Mouse (Mus musculus): ENCODE results near the gene Lrrc25. TPM values are rescaled to one million over a fixed set of nuclear protein-coding genes. Genes with fewer than 3 reads are reported as not detected.
"Not testable (repeated sequence)": the region's sequence is repeated elsewhere in the genome, so short reads cannot be mapped to it uniquely, and the experiment has no call there.

The Lrrc25 gene
- total RNA-seq (2021) = 1 to 10 TPM; 1.8 to 2.5 TPM
- long read RNA-seq, experiment 1, partial matches to known transcripts = 0 of 1 reads
- long read RNA-seq, experiment 1, other reads (novel, unspliced or antisense) = 0 of 1 reads
- long read RNA-seq, experiment 2, partial matches to known transcripts = 0 of 1 reads
- long read RNA-seq, experiment 2, other reads (novel, unspliced or antisense) = 0 of 1 reads

GRCm38 (mm10) chr8:70615894-70616293 lies at the start of gene Lrrc25:
Lrrc25 (plus strand) TSS chr8:70616155.
- no peak for DNase-seq
- intact Hi-C loops (cut with DNase I) = no loop called here

- intact Hi-C loops (cut with DNase I) = loop anchor here (5.0 kb wide), 1 partner anchor 827 kb away; the partner anchor contains the start of genes Babam1 and Ushbp1
- no peak for DNase-seq
These were observed 45.6 kb upstream of the Lrrc25 start for GRCm38 (mm10) chr8:70570360-70570759.

GRCm38 (mm10) chr8:70570990-70571389 lies 45.0 kb upstream of the Lrrc25 start:
- intact Hi-C loops (cut with DNase I) = loop anchor here (5.0 kb wide), 1 partner anchor 826 kb away; the partner anchor contains the start of genes Babam1 and Ushbp1
- peak; percentile 64 to 66 for DNase-seq

GRCm38 (mm10) chr8:70574302-70574701 lies 41.7 kb upstream of the Lrrc25 start:
- intact Hi-C loops (cut with DNase I) = loop anchor here (5.0 kb wide), 1 partner anchor 823 kb away; the partner anchor contains the start of genes Babam1 and Ushbp1

GRCm38 (mm10) chr8:70574915-70575314 lies 41.0 kb upstream of the Lrrc25 start:
- peak; percentile 65 to 76 for DNase-seq
- intact Hi-C loops (cut with DNase I) = loop anchor here (5.0 kb wide), 1 partner anchor 822 kb away; the partner anchor contains the start of genes Babam1 and Ushbp1

More at GRCm38 (mm10) chr8:70574302-70574701, 41.7 kb upstream of the Lrrc25 start:
- no peak for DNase-seq

- intact Hi-C loops (cut with DNase I) = no loop called here
- no peak for DNase-seq
These were observed 38.7 kb upstream of the Lrrc25 start for GRCm38 (mm10) chr8:70577207-70577606.

GRCm38 (mm10) chr8:70583476-70584387 lies 32.2 kb upstream of the Lrrc25 start:
- intact Hi-C loops (cut with DNase I) = loop anchor here (10.0 kb wide), 1 partner anchor 199 kb away; no protein-coding TSS in a partner anchor
- DNase-seq = peak in 1 of 2 experiments; percentile 53

- DNase-seq = no peak
- intact Hi-C loops (cut with DNase I) = loop anchor here (1.0 to 10.0 kb wide), 4 partner anchors 24 to 200 kb away; partner anchors contain the start of genes Fkbp8 and Kxd1
These were observed 31.2 kb upstream of the Lrrc25 start for GRCm38 (mm10) chr8:70584606-70585257.

- intact Hi-C loops (cut with DNase I) = loop anchor here (1.0 to 10.0 kb wide), 4 partner anchors 25 to 200 kb away; partner anchors contain the start of genes Fkbp8 and Kxd1
These were observed 30.7 kb upstream of the Lrrc25 start for GRCm38 (mm10) chr8:70585258-70585652.

GRCm38 (mm10) chr8:70587955-70588354 lies 28.0 kb upstream of the Lrrc25 start:
- intact Hi-C loops (cut with DNase I) = loop anchor here (5.0 to 10.0 kb wide), 3 partner anchors 46 to 203 kb away; partner anchors contain the start of genes Fkbp8 and Kxd1
- DNase-seq = not testable (repeated sequence)

More at GRCm38 (mm10) chr8:70585258-70585652, 30.7 kb upstream of the Lrrc25 start:
- peak; percentile 75 to 80 for DNase-seq

GRCm38 (mm10) chr8:70591569-70591968 lies 24.4 kb upstream of the Lrrc25 start:
- intact Hi-C loops (cut with DNase I) = no loop called here
- DNase-seq = no peak

- intact Hi-C loops (cut with DNase I) = no loop called here
- no peak for DNase-seq
These were observed 22.8 kb upstream of the Lrrc25 start for GRCm38 (mm10) chr8:70593173-70593572.

GRCm38 (mm10) chr8:70593961-70594609 lies 21.9 kb upstream of the Lrrc25 start, which contains the start of gene Isyna1:
Isyna1 (plus strand) TSS chr8:70594373.
- intact Hi-C loops (cut with DNase I) = no loop called here
- peak; percentile 80 to 82 for DNase-seq

- intact Hi-C loops (cut with DNase I) = no loop called here
- DNase-seq = no peak
These were observed 21.1 kb upstream of the Lrrc25 start for GRCm38 (mm10) chr8:70594621-70595564.

GRCm38 (mm10) chr8:70595811-70596210 lies 20.1 kb upstream of the Lrrc25 start:
- intact Hi-C loops (cut with DNase I) = no loop called here
- DNase-seq = no peak

- DNase-seq = no peak
- intact Hi-C loops (cut with DNase I) = no loop called here
These were observed 19.7 kb upstream of the Lrrc25 start for GRCm38 (mm10) chr8:70596216-70596615.

GRCm38 (mm10) chr8:70596775-70597416 lies 19.1 kb upstream of the Lrrc25 start:
- DNase-seq = no peak
- intact Hi-C loops (cut with DNase I) = no loop called here

Data from heart, postnatal 14 days (tissue).